Mouse (Mus musculus): ENCODE measurements at regions not wholly inside any gene's neighbourhood (a gene's known extent, or its start where the extent isn't known, plus 50 kb on each side); places are given as distances from the start of the nearest gene placed in this dataset.

DNA sequence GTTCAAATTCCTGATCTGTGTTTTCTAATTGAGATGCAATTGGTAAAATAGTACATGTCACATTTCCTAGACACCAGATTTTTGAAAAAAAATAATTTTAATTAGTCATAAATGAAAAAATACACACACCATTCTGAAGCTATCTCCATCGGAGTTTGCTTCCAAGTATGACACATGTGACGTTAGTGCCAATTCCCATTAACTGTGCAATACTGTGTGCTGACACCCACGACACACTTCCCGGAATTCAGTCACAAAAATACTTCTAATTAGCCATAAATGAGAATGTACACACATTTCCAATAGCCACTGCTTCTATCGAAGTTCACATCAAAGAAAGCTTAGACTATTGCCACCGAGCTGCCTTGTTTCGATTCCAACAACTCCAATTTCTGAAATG, 258.5 kb upstream of the G2e3 start:
- Histone ChIP-seq H3K9ac (ENCODE audit: control insufficient read depth, low read depth, low read length, poor library complexity, severe bottlenecking) (no peak overlapping the region), H3K4me3 (ENCODE audit: control insufficient read depth in 1 of 2, insufficient read depth in 1 of 2, low read depth in 2 of 2, low read length in 2 of 2) (no peak overlapping the region), H3K27ac (ENCODE audit: control insufficient read depth, low read depth, low read length) (no peak overlapping the region), H3K36me3 (ENCODE audit: control insufficient read depth in 1 of 2, insufficient read depth in 2 of 2, low read length in 2 of 2) (no peaks in the 10 kb centered on the region), H3K27me3 (ENCODE audit: control insufficient read depth in 1 of 2, insufficient read depth in 2 of 2, low read length in 2 of 2) (no peaks in the 10 kb centered on the region), H3K4me1 (ENCODE audit: control insufficient read depth in 1 of 2, insufficient read depth in 2 of 2, low read length in 2 of 2) (no peaks in the 10 kb centered on the region), H3K9me3 (replicated peaks; ENCODE audit: insufficient read depth, low read length) (no peaks in the 10 kb centered on the region), H3K79me2 (ENCODE audit: control insufficient read depth, insufficient read depth, low read length, poor library complexity) (no peaks in the 10 kb centered on the region)
- no peak for DNase-seq (ENCODE audit: low read depth, low spot score)
- no peak for TF ChIP-seq POLR2AphosphoS5 (IDR thresholded peaks at IDR 0.05; ENCODE audit: borderline replicate concordance, low read depth, low read length)
- no peak for TF ChIP-seq RAD21 (IDR thresholded peaks at IDR 0.05; ENCODE audit: low read depth, low read length)
- no peak for TF ChIP-seq MAFK (IDR thresholded peaks at IDR 0.05; ENCODE audit: borderline replicate concordance, low read depth, low read length)
- no peak for TF ChIP-seq USF1 (IDR thresholded peaks at IDR 0.05; ENCODE audit: low read depth, low read length)
- TF ChIP-seq USF2 (IDR thresholded peaks at IDR 0.05; ENCODE audit: borderline replicate concordance in 1 of 2, insufficient read depth in 1 of 2, low read depth in 1 of 2, low read length in 2 of 2), result no peak
- no peak for TF ChIP-seq ZNF384 (IDR thresholded peaks at IDR 0.05; ENCODE audit: low read depth, low read length)
- TF ChIP-seq SIN3A (IDR thresholded peaks at IDR 0.05; ENCODE audit: low read length), result no peak
- TF ChIP-seq ETS1 (IDR thresholded peaks at IDR 0.05; ENCODE audit: low read depth, low read length), result no peak
- no peak for TF ChIP-seq GATA1 (IDR thresholded peaks at IDR 0.05; ENCODE audit: low read depth, low read length)
- TF ChIP-seq KAT2A (conservative IDR thresholded peaks at IDR 0.05; ENCODE audit: low read depth, low read length), result no peak
- no peak for TF ChIP-seq ZC3H11A (IDR thresholded peaks at IDR 0.05; ENCODE audit: low read depth, low read length)
- TF ChIP-seq CHD2 (IDR thresholded peaks at IDR 0.05; ENCODE audit: low read length), result no peak
- no peak for TF ChIP-seq CHD1 (IDR thresholded peaks at IDR 0.05; ENCODE audit: low read depth, low read length)
- TF ChIP-seq CTCF (IDR thresholded peaks at IDR 0.05 in 2 of 3, conservative IDR thresholded peaks at IDR 0.05 in 1 of 3; ENCODE audit: control insufficient read depth in 1 of 3, insufficient read depth in 1 of 3, low read depth in 2 of 3, low read length in 3 of 3, poor library complexity in 1 of 3, severe bottlenecking in 1 of 3), result no peak
- TF ChIP-seq E2F4 (IDR thresholded peaks at IDR 0.05; ENCODE audit: borderline replicate concordance, low read depth, low read length), result no peak
- no peak for TF ChIP-seq ZKSCAN1 (IDR thresholded peaks at IDR 0.05; ENCODE audit: low read depth, low read length)
- no peak for TF ChIP-seq ZMIZ1 (IDR thresholded peaks at IDR 0.05; ENCODE audit: low read depth, low read length)
- TF ChIP-seq NRF1 (IDR thresholded peaks at IDR 0.05; ENCODE audit: insufficient read depth, low read depth, low read length, poor library complexity, severe bottlenecking), result no peak
- TF ChIP-seq UBTF (IDR thresholded peaks at IDR 0.05; ENCODE audit: borderline replicate concordance, insufficient read depth, low read depth, low read length), result no peak
- no peak for TF ChIP-seq BHLHE40 (IDR thresholded peaks at IDR 0.05; ENCODE audit: borderline replicate concordance, low read depth, low read length)

DNA sequence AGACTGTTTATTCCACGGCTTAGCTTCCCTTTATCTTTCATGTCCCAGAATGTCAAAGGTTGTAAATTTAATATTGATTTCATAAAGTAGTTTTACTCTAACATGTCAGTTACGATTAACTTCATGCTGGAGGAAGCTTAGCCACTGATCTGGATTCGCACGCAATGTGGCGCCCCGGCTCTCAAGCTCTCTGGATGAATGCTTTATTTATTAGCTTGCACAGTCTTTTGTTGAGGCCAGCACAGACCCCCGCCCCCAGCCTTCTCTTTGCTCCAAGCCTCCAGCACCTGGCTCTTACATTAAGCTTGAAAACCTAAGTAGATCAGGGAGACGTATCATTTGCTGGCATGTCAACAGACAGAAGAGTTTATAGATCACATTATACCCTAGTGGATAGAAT, 266.1 kb upstream of the G2e3 start:
- Histone ChIP-seq H3K9me3 (replicated peaks; ENCODE audit: insufficient read depth, low read length) (no peaks in the 10 kb centered on the region), H3K9ac (ENCODE audit: control insufficient read depth, low read depth, low read length, poor library complexity, severe bottlenecking) (no peak overlapping the region)

More for the DNA sequence above, 266.1 kb upstream of the G2e3 start:
- H3K27ac ChIP-seq (ENCODE audit: control insufficient read depth, low read depth, low read length), result no peak overlapping the region
- H3K4me3 ChIP-seq (ENCODE audit: control insufficient read depth in 1 of 2, insufficient read depth in 1 of 2, low read depth in 2 of 2, low read length in 2 of 2), result no peak overlapping the region
- DNase-seq (ENCODE audit: low read depth, low spot score), result no peak
- no peaks in the 10 kb centered on the region for H3K4me1 ChIP-seq (ENCODE audit: control insufficient read depth in 1 of 2, insufficient read depth in 2 of 2, low read length in 2 of 2)
- no peaks in the 10 kb centered on the region for H3K27me3 ChIP-seq (ENCODE audit: control insufficient read depth in 1 of 2, insufficient read depth in 2 of 2, low read length in 2 of 2)
- TF ChIP-seq ZC3H11A (IDR thresholded peaks at IDR 0.05; ENCODE audit: low read depth, low read length) (no peak), RCOR1 (IDR thresholded peaks at IDR 0.05; ENCODE audit: low read depth, low read length) (no peak), JUND (IDR thresholded peaks at IDR 0.05; ENCODE audit: low read depth, low read length) (no peak), TBP (IDR thresholded peaks at IDR 0.05; ENCODE audit: low read depth, low read length) (no peak), NELFE (IDR thresholded peaks at IDR 0.05; ENCODE audit: low read depth, low read length) (no peak), BHLHE40 (IDR thresholded peaks at IDR 0.05; ENCODE audit: borderline replicate concordance, low read depth, low read length) (no peak), MXI1 (IDR thresholded peaks at IDR 0.05; ENCODE audit: low read depth, low read length) (no peak), SIN3A (IDR thresholded peaks at IDR 0.05; ENCODE audit: low read length) (no peak), KAT2A (conservative IDR thresholded peaks at IDR 0.05; ENCODE audit: low read depth, low read length) (no peak)
- no peaks in the 10 kb centered on the region for H3K36me3 ChIP-seq (ENCODE audit: control insufficient read depth in 1 of 2, insufficient read depth in 2 of 2, low read length in 2 of 2)
- H3K79me2 ChIP-seq (ENCODE audit: control insufficient read depth, insufficient read depth, low read length, poor library complexity), result no peaks in the 10 kb centered on the region

Data from MEL (cell line).